Comparison of ENCODE assay signal across 8 mouse cellular contexts in the genomic region with DNA sequence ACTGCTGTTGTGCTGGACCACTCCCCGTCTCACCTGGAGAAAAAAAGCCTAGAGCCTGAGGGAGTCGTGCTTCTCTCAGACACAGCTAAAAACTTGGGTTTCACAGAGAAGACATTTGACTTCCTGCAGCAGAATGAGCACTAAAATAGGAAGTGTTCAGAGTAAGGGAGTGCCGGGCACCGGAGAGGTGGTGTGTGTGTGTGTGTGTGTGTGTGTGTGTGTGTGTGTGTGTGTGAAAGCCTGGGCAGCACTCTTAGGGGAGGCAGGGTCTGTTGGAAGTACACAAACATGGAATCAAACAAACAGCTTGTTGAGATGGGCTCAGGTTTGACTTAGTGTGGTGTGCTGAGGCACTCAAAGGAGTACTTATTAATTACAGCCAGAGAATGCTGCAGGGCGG. TPM values are rescaled to one million over a fixed set of nuclear protein-coding genes. Genes with fewer than 3 reads are reported as not detected.
A peak's percentile ranks its signal among the peaks of the same experiment; 100 is the strongest.
DNase-seq lines count a peak whose midpoint lies in the region; ATAC-seq and TF ChIP-seq lines count a peak whose summit lies in the region.

No protein-coding gene starts in this region.

- no peaks in the 10 kb centered on the region for H3K9me3 ChIP-seq in heart, embryonic 13.5 days
- no peaks in the 10 kb centered on the region for H3K9me3 ChIP-seq in embryonic facial prominence, embryonic 11.5 days (replicated peaks; ENCODE audit: control insufficient read depth, low read length)
- H3K9me3 ChIP-seq in intestine, postnatal 0 days (ENCODE audit: control insufficient read depth), result no peaks in the 10 kb centered on the region
- H3K9me3 ChIP-seq in midbrain, embryonic 16.5 days (replicated peaks; ENCODE audit: control insufficient read depth, low read length, poor library complexity, severe bottlenecking), result no peaks in the 10 kb centered on the region

- ATAC-seq in heart, embryonic 13.5 days (ENCODE audit: extremely low read depth, insufficient number of reproducible peaks, low FRiP score, low TSS enrichment), result no peak
- no peak for ATAC-seq in embryonic facial prominence, embryonic 11.5 days (replicated peaks; ENCODE audit: insufficient number of reproducible peaks, low FRiP score, low TSS enrichment, low read depth)
- ATAC-seq in intestine, postnatal 0 days, result no peak
- no peak for ATAC-seq in midbrain, embryonic 16.5 days

- peak overlapping the region; percentile 91 for H3K9ac ChIP-seq in heart, embryonic 13.5 days
- no peak overlapping the region for H3K9ac ChIP-seq in embryonic facial prominence, embryonic 11.5 days (replicated peaks; ENCODE audit: low read length)
- H3K9ac ChIP-seq in intestine, postnatal 0 days (ENCODE audit: low read depth, low read length), result peak overlapping the region; percentile 61; the same call in 1 of the 2 replicates
- H3K9ac ChIP-seq in midbrain, embryonic 16.5 days (ENCODE audit: low read depth, low read length), result peak overlapping the region; percentile 97; the same call in 1 of the 2 replicates

- peaks cover 15% of the 10 kb centered on the region for H3K36me3 ChIP-seq in heart, embryonic 13.5 days
- no peaks in the 10 kb centered on the region for H3K36me3 ChIP-seq in embryonic facial prominence, embryonic 11.5 days (replicated peaks; ENCODE audit: control insufficient read depth, insufficient read depth, low read depth, low read length)
- no peaks in the 10 kb centered on the region for H3K36me3 ChIP-seq in intestine, postnatal 0 days (ENCODE audit: control insufficient read depth, insufficient read depth)
- H3K36me3 ChIP-seq in midbrain, embryonic 16.5 days (ENCODE audit: control insufficient read depth, insufficient read depth, low read length), result 0 out of 2 replicates have a peak, but pooled peaks cover under 1% of the 10 kb centered on the region

- DNase-seq in heart, postnatal 14 days, result no peak
- no peak for DNase-seq in embryonic facial prominence, embryonic 11.5 days (ENCODE audit: low spot score)
- DNase-seq in thymus, postnatal 36 days, result peak; percentile 57 to 66
- DNase-seq in yolk sac, embryonic 10.5 days (ENCODE audit: low spot score), result no peak
- no peak for DNase-seq in cerebellum, adult 9-10 months

- intact Hi-C loops in heart, postnatal 14 days (cut with DNase I), result loop anchor here (2.0 kb wide), 1 partner anchor 78 kb away; no protein-coding TSS in a partner anchor

- H3K27ac ChIP-seq in heart, embryonic 13.5 days (replicated peaks), result no peak overlapping the region
- no peak overlapping the region for H3K27ac ChIP-seq in embryonic facial prominence, embryonic 11.5 days (replicated peaks; ENCODE audit: low read depth, low read length)
- H3K27ac ChIP-seq in intestine, postnatal 0 days (ENCODE audit: low read depth, low read length), result no peak overlapping the region
- no peak overlapping the region for H3K27ac ChIP-seq in midbrain, embryonic 16.5 days (ENCODE audit: low read length)

- peak overlapping the region; percentile 77 for H3K4me3 ChIP-seq in heart, embryonic 13.5 days
- H3K4me3 ChIP-seq in embryonic facial prominence, embryonic 11.5 days (ENCODE audit: low read depth, low read length), result peak overlapping the region; percentile 88
- peak overlapping the region; percentile 92 for H3K4me3 ChIP-seq in intestine, postnatal 0 days (ENCODE audit: low read depth, low read length)
- peak overlapping the region; percentile 94 for H3K4me3 ChIP-seq in midbrain, embryonic 16.5 days (ENCODE audit: low read depth, low read length)

- 40% methylated on average over 5 of the region's 5 CpGs for WGBS in heart, embryonic 13.5 days
- WGBS in embryonic facial prominence, embryonic 11.5 days, result 45% methylated on average over 5 of the region's 5 CpGs
- 23% methylated on average over 5 of the region's 5 CpGs for WGBS in intestine, postnatal 0 days
- WGBS in midbrain, embryonic 16.5 days, result 52% methylated on average over 5 of the region's 5 CpGs

- peak overlapping the region; percentile 98 for H3K4me2 ChIP-seq in heart, embryonic 13.5 days
- H3K4me2 ChIP-seq in embryonic facial prominence, embryonic 11.5 days (ENCODE audit: low read depth, low read length), result peak overlapping the region; percentile 67; the same call in 1 of the 2 replicates
- peak overlapping the region; percentile 84 for H3K4me2 ChIP-seq in intestine, postnatal 0 days (replicated peaks; ENCODE audit: low read depth)
- H3K4me2 ChIP-seq in midbrain, embryonic 16.5 days (ENCODE audit: low read length), result peak overlapping the region; percentile 86

- peaks cover 20% of the 10 kb centered on the region for H3K4me1 ChIP-seq in heart, embryonic 13.5 days
- H3K4me1 ChIP-seq in embryonic facial prominence, embryonic 11.5 days (ENCODE audit: control insufficient read depth, insufficient read depth, low read length), result no peaks in the 10 kb centered on the region
- H3K4me1 ChIP-seq in intestine, postnatal 0 days (replicated peaks; ENCODE audit: control insufficient read depth, insufficient read depth, low read length), result no peaks in the 10 kb centered on the region; the same call in 1 of the 2 replicates
- peaks cover 12% of the 10 kb centered on the region for H3K4me1 ChIP-seq in midbrain, embryonic 16.5 days (ENCODE audit: control insufficient read depth, insufficient read depth, low read length)

- TF ChIP-seq CTCF in intestine, postnatal 0 days (IDR thresholded peaks at IDR 0.05; ENCODE audit: low read depth), result no peak

- H3K27me3 ChIP-seq in heart, embryonic 13.5 days (replicated peaks), result no peaks in the 10 kb centered on the region
- H3K27me3 ChIP-seq in embryonic facial prominence, embryonic 11.5 days (ENCODE audit: control insufficient read depth, insufficient read depth, low read length), result no peaks in the 10 kb centered on the region
- H3K27me3 ChIP-seq in intestine, postnatal 0 days (replicated peaks; ENCODE audit: control insufficient read depth, insufficient read depth, low read length), result no peaks in the 10 kb centered on the region
- H3K27me3 ChIP-seq in midbrain, embryonic 16.5 days (ENCODE audit: control insufficient read depth, insufficient read depth, low read depth, low read length), result no peaks in the 10 kb centered on the region

RNA-seq across cellular contexts. Expression of a gene that starts 4.1 kb away (rescaled TPM):
- 52.7 and 53.9 TPM in 2 replicates for polyA plus RNA-seq in heart, embryonic 13.5 days (2015; fragmentation: Nextera tagmentation; extraction: Ambion mirVana)
- 10 to 100 TPM; 19.3 to 19.9 TPM for total RNA-seq in heart, postnatal 14 days (2021)
- 60.5 and 61.0 TPM in 2 replicates for polyA plus RNA-seq in embryonic facial prominence, embryonic 11.5 days (2014; fragmentation: Nextera tagmentation; extraction: Ambion mirVana)
- polyA plus RNA-seq in intestine, postnatal 0 days (2015; fragmentation: Nextera tagmentation; extraction: Ambion mirVana), result 25.0 and 27.8 TPM in 2 replicates
- 49.6 and 50.4 TPM in 2 replicates for polyA plus RNA-seq in midbrain, embryonic 16.5 days (2015; fragmentation: Nextera tagmentation; extraction: Ambion mirVana)

RNA-seq across cellular contexts. Expression of a gene that starts 5.0 kb away (rescaled TPM):
- polyA plus RNA-seq in heart, embryonic 13.5 days (2015; fragmentation: Nextera tagmentation; extraction: Ambion mirVana), result 14.0 and 14.2 TPM in 2 replicates
- total RNA-seq in heart, postnatal 14 days (2021), result 10 to 100 TPM; 17.0 to 20.4 TPM
- 26.5 and 31.4 TPM in 2 replicates for polyA plus RNA-seq in embryonic facial prominence, embryonic 11.5 days (2014; fragmentation: Nextera tagmentation; extraction: Ambion mirVana)
- 12.1 and 12.2 TPM in 2 replicates for polyA plus RNA-seq in intestine, postnatal 0 days (2015; fragmentation: Nextera tagmentation; extraction: Ambion mirVana)
- 17.2 and 20.1 TPM in 2 replicates for polyA plus RNA-seq in midbrain, embryonic 16.5 days (2015; fragmentation: Nextera tagmentation; extraction: Ambion mirVana)

RNA-seq across cellular contexts. Expression of a gene that starts 49.8 kb away (rescaled TPM):
- 0.83 and 0.98 TPM in 2 replicates for polyA plus RNA-seq in heart, embryonic 13.5 days (2015; fragmentation: Nextera tagmentation; extraction: Ambion mirVana)
- under 1 TPM; 0.79 to 0.83 TPM for total RNA-seq in heart, postnatal 14 days (2021)
- 1.4 and 2.2 TPM in 2 replicates for polyA plus RNA-seq in embryonic facial prominence, embryonic 11.5 days (2014; fragmentation: Nextera tagmentation; extraction: Ambion mirVana)
- polyA plus RNA-seq in intestine, postnatal 0 days (2015; fragmentation: Nextera tagmentation; extraction: Ambion mirVana), result 0.88 and 0.94 TPM in 2 replicates
- 1.8 and 2.5 TPM in 2 replicates for polyA plus RNA-seq in midbrain, embryonic 16.5 days (2015; fragmentation: Nextera tagmentation; extraction: Ambion mirVana)

Comparison
In these comparisons a context has a peak if more than half of its experiments do, and no peak if none do; other contexts are left out.
1. DNase-seq: peak in thymus, postnatal 36 days (2 of 2); none in heart, postnatal 14 days (0 of 2), embryonic facial prominence, embryonic 11.5 days (single experiment), yolk sac, embryonic 10.5 days (single experiment) and cerebellum, adult 9-10 months (single experiment).
2. Peak in every context shown above with its lines, with median percentiles within 50 percentile points of each other: H3K4me2 ChIP-seq and H3K4me3 ChIP-seq.